Mouse (Mus musculus): ENCODE measurements around the gene Nectin2.

DNA sequence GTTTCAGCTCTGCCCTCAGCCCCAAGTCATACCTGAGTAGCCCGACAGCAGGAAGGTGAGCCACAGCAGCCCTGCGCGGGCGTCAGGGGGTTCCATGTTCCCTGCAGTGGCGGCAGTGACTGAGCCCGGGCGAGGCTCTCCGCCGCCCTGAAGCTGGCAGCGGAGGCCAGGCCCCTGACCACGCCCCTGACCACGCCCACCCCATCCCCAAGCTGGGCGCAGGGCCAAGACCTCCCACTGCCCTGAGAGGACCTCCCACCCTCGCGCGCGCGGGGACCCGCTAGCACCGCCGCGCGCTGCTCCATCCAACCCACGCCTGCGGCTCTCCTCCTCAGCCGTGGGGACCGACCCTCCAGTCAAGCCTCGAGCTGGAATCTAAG, 20.1 kb upstream of the Nectin2 start:
- TF ChIP-seq GATA1 (IDR thresholded peaks at IDR 0.05; ENCODE audit: borderline replicate concordance, low read length), result no peak
- no peak for TF ChIP-seq FLI1 (IDR thresholded peaks at IDR 0.05; ENCODE audit: low read length)
